Mouse (Mus musculus) stomach, postnatal 0 days (tissue): Measurements from ENCODE around the gene C1ql4.

ENCODE experiments used
- CTCF ChIP-seq: IDR thresholded peaks from 2 replicates; pipeline ENCODE4 v1.5.1; 2016; ENCODE audit warnings: antibody characterized with exemption, low read depth, mild to moderate bottlenecking, moderate library complexity
- EP300 ChIP-seq: optimal IDR thresholded peaks from 2 replicates; pipeline ENCODE3; 2016; ENCODE audit warnings: antibody characterized with exemption

DNA sequence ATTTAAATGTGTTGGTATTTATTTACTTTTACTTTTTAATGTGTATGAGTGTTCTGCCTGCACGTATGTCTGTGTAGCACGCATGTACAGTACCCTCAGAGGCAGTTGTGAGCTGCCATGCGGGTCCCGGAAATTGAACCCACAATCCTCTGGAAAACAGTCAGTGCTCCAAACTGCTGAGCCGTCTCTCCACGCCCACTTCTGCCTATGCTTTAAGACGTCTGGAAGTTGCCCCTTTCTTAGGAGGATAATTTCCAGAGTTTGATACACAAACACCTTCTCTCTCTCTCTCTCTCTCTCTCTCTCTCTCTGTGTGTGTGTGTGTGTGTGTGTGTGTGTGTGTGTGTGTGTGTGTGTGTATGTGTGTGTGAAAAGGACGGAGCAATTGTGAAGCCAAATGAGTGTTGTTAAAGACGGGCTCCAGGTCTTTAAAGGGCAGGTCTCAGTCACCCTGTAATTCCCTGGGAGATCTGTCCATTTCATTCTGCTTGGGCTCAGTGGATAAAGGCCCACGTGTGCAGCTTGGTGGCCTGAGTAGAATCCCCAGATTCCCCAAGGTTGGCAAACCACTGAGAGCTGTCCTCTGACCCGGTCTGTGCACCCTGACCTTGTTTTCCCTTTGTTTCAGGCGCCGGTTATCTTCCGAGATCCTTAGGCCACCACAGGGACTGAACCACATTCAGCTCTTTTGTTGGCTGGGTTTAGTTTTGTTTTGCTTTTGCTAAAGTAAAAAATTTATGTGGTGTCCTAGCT lies 26.9 kb upstream of the C1ql4 start:
- TF ChIP-seq CTCF (no peak), EP300 (no peak)
